Mouse (Mus musculus): Measurements from ENCODE around the gene N4bp2.

DNA sequence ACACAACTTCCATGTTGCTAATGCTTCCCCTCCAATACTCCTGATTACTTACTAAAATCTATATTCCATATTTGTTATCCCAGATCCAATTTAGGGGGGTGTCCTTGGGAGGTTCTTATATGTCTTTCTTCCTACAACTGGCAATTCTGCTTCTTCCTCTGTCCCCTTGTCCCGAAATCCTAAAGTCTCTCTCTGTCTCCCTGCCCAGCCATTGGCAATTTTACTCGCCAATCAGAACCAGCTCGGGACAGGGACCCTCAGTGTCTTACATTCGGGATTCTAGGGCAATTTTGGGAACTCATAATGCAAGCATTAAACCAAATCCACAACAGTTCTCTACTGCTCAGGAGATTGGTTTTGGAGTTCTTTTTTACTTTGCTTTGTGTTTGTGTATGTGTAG, 3.3 kb upstream of the N4bp2 start:
- TF ChIP-seq POLR2A (IDR thresholded peaks at IDR 0.05; ENCODE audit: control insufficient read depth, extremely low read depth, insufficient read depth, low read length, poor library complexity), result no peak
- no peak for TF ChIP-seq CTCF (IDR thresholded peaks at IDR 0.05; ENCODE audit: borderline replicate concordance, control insufficient read depth, extremely low read depth, insufficient read depth, low read length, poor library complexity)
